Mouse (Mus musculus): ENCODE results near the gene Thumpd1. TPM values are rescaled to one million over a fixed set of nuclear protein-coding genes. Genes with fewer than 3 reads are reported as not detected.

Thumpd1 gene
- polyA plus RNA-seq, 2 experiments: 43.6 to 76.5 TPM

- DNase-seq (ENCODE audit: low spot score) (no peak), ATAC-seq (ENCODE audit: low FRiP score, low read depth) (no peak)
- no peak overlapping the region for H3K4me3 ChIP-seq (replicated peaks; ENCODE audit: low read length)
- WGBS: 65% methylated on average over 4 of the region's 4 CpGs
- H3K9ac ChIP-seq (ENCODE audit: low read depth, low read length, severe bottlenecking): no peak overlapping the region
- H3K27me3 ChIP-seq (ENCODE audit: control insufficient read depth, insufficient read depth, low read length): no peaks in the 10 kb centered on the region
- no peaks in the 10 kb centered on the region for H3K4me1 ChIP-seq (ENCODE audit: control insufficient read depth, insufficient read depth, low read length)
- H3K27ac ChIP-seq (replicated peaks; ENCODE audit: low read depth, low read length): no peak overlapping the region
- no peak overlapping the region for H3K4me2 ChIP-seq (replicated peaks; ENCODE audit: low read depth, low read length, severe bottlenecking)
- no peak for TF ChIP-seq POLR2A (IDR thresholded peaks at IDR 0.05; ENCODE audit: borderline replicate concordance, extremely low read depth, insufficient read depth, insufficient read length)
- no peaks in the 10 kb centered on the region for H3K36me3 ChIP-seq (ENCODE audit: control insufficient read depth, insufficient read depth, low read length)
- H3K9me3 ChIP-seq (ENCODE audit: control insufficient read depth, low read length): no peaks in the 10 kb centered on the region
Measured at GRCm38 (mm10) chr7:119692302-119692701, 28.3 kb downstream of the Thumpd1 start.

- H3K27me3 ChIP-seq (ENCODE audit: control insufficient read depth, insufficient read depth, low read length): no peaks in the 10 kb centered on the region
- no peak within 1 kb of the TSS for H3K4me2 ChIP-seq (replicated peaks; ENCODE audit: low read depth, low read length, severe bottlenecking)
- H3K36me3 ChIP-seq (ENCODE audit: control insufficient read depth, insufficient read depth, low read length): no peaks in the 10 kb centered on the region
- no peak within 1 kb of the TSS for H3K9ac ChIP-seq (ENCODE audit: low read depth, low read length, severe bottlenecking)
- no peak for TF ChIP-seq POLR2A (IDR thresholded peaks at IDR 0.05; ENCODE audit: borderline replicate concordance, extremely low read depth, insufficient read depth, insufficient read length)
- H3K4me3 ChIP-seq (replicated peaks; ENCODE audit: low read length): no peak within 1 kb of the TSS
- DNase-seq (ENCODE audit: low spot score): no peak
- H3K4me1 ChIP-seq (ENCODE audit: control insufficient read depth, insufficient read depth, low read length): no peaks in the 10 kb centered on the region
- H3K27ac ChIP-seq (replicated peaks; ENCODE audit: low read depth, low read length): no peak within 1 kb of the TSS
- ATAC-seq (ENCODE audit: low FRiP score, low read depth): no peak
- WGBS: 79% methylated on average over 5 of the region's 5 CpGs
- H3K9me3 ChIP-seq (ENCODE audit: control insufficient read depth, low read length): no peaks in the 10 kb centered on the region
Measured at GRCm38 (mm10) chr7:119689726-119690125, 30.9 kb downstream of the Thumpd1 start, which contains the start of gene Acsm4. Gene Acsm4 (plus strand): TSS chr7:119690026.

GRCm38 (mm10) chr7:119682699-119683098 lies 37.9 kb downstream of the Thumpd1 start:
- ATAC-seq (ENCODE audit: low FRiP score, low read depth) (no peak), DNase-seq (ENCODE audit: low spot score) (no peak)
- H3K4me1 ChIP-seq (ENCODE audit: control insufficient read depth, insufficient read depth, low read length): no peaks in the 10 kb centered on the region
- TF ChIP-seq POLR2A (IDR thresholded peaks at IDR 0.05; ENCODE audit: borderline replicate concordance, extremely low read depth, insufficient read depth, insufficient read length): no peak
- H3K9ac ChIP-seq (ENCODE audit: low read depth, low read length, severe bottlenecking): no peak overlapping the region
- H3K27ac ChIP-seq (replicated peaks; ENCODE audit: low read depth, low read length): no peak overlapping the region
- no peak overlapping the region for H3K4me3 ChIP-seq (replicated peaks; ENCODE audit: low read length)
- 63% methylated on average over 4 of the region's 4 CpGs for WGBS
- no peaks in the 10 kb centered on the region for H3K9me3 ChIP-seq (ENCODE audit: control insufficient read depth, low read length)
- no peaks in the 10 kb centered on the region for H3K36me3 ChIP-seq (ENCODE audit: control insufficient read depth, insufficient read depth, low read length)
- H3K4me2 ChIP-seq (replicated peaks; ENCODE audit: low read depth, low read length, severe bottlenecking): no peak overlapping the region
- H3K27me3 ChIP-seq (ENCODE audit: control insufficient read depth, insufficient read depth, low read length): no peaks in the 10 kb centered on the region

- 64% methylated on average over 8 of the region's 8 CpGs for WGBS
- Histone ChIP-seq H3K27me3 (ENCODE audit: control insufficient read depth, insufficient read depth, low read length) (no peaks in the 10 kb centered on the region), H3K4me1 (ENCODE audit: control insufficient read depth, insufficient read depth, low read length) (no peaks in the 10 kb centered on the region), H3K4me2 (replicated peaks; ENCODE audit: low read depth, low read length, severe bottlenecking) (no peak overlapping the region), H3K4me3 (replicated peaks; ENCODE audit: low read length) (no peak overlapping the region), H3K9me3 (ENCODE audit: control insufficient read depth, low read length) (no peaks in the 10 kb centered on the region), H3K27ac (replicated peaks; ENCODE audit: low read depth, low read length) (no peak overlapping the region), H3K36me3 (ENCODE audit: control insufficient read depth, insufficient read depth, low read length) (no peaks in the 10 kb centered on the region), H3K9ac (ENCODE audit: low read depth, low read length, severe bottlenecking) (no peak overlapping the region)
- TF ChIP-seq POLR2A (IDR thresholded peaks at IDR 0.05; ENCODE audit: borderline replicate concordance, extremely low read depth, insufficient read depth, insufficient read length): no peak
- ATAC-seq (ENCODE audit: low FRiP score, low read depth): 0 out of 2 replicates have a peak, but pooled peaks have one; percentile 6
- no peak for DNase-seq (ENCODE audit: low spot score)
Measured at GRCm38 (mm10) chr7:119680107-119680506, 40.5 kb downstream of the Thumpd1 start.

- no peak for ATAC-seq (ENCODE audit: low FRiP score, low read depth)
- Histone ChIP-seq H3K4me3 (replicated peaks; ENCODE audit: low read length) (no peak overlapping the region), H3K27ac (replicated peaks; ENCODE audit: low read depth, low read length) (no peak overlapping the region), H3K9me3 (ENCODE audit: control insufficient read depth, low read length) (no peaks in the 10 kb centered on the region), H3K9ac (ENCODE audit: low read depth, low read length, severe bottlenecking) (no peak overlapping the region), H3K4me2 (replicated peaks; ENCODE audit: low read depth, low read length, severe bottlenecking) (no peak overlapping the region), H3K27me3 (ENCODE audit: control insufficient read depth, insufficient read depth, low read length) (no peaks in the 10 kb centered on the region), H3K36me3 (ENCODE audit: control insufficient read depth, insufficient read depth, low read length) (no peaks in the 10 kb centered on the region), H3K4me1 (ENCODE audit: control insufficient read depth, insufficient read depth, low read length) (no peaks in the 10 kb centered on the region)
- no peak for TF ChIP-seq POLR2A (IDR thresholded peaks at IDR 0.05; ENCODE audit: borderline replicate concordance, extremely low read depth, insufficient read depth, insufficient read length)
- peak; percentile 64 for DNase-seq (ENCODE audit: low spot score)
- WGBS: 15% methylated on average over 6 of the region's 6 CpGs
Measured at GRCm38 (mm10) chr7:119673465-119673864, 47.1 kb downstream of the Thumpd1 start.

DNA sequence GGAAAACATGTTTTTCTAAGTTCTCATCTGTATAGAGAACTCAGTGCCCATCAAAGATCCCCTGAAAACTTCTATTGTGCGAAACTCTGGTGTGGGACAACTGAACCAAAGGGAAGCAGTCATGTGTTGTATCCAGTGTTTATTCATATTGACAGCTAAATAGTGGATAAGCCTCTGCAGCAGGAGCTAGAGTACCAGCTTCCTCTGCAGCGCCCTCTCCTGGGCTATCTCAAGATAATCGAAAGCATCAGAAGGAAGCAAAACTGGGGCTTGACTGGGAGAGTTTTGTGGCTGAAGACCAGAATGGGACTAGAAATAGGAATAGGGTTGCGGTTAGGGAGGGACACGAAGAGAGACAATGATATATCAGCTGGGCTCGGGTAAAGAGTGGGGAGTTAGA lies 49.7 kb downstream of the Thumpd1 start:
- Histone ChIP-seq H3K4me2 (replicated peaks; ENCODE audit: low read depth, low read length, severe bottlenecking) (no peak overlapping the region), H3K9ac (ENCODE audit: low read depth, low read length, severe bottlenecking) (no peak overlapping the region), H3K4me3 (replicated peaks; ENCODE audit: low read length) (no peak overlapping the region), H3K4me1 (ENCODE audit: control insufficient read depth, insufficient read depth, low read length) (no peaks in the 10 kb centered on the region), H3K27ac (replicated peaks; ENCODE audit: low read depth, low read length) (no peak overlapping the region), H3K27me3 (ENCODE audit: control insufficient read depth, insufficient read depth, low read length) (no peaks in the 10 kb centered on the region), H3K36me3 (ENCODE audit: control insufficient read depth, insufficient read depth, low read length) (no peaks in the 10 kb centered on the region), H3K9me3 (ENCODE audit: control insufficient read depth, low read length) (no peaks in the 10 kb centered on the region)
- DNase-seq (ENCODE audit: low spot score): no peak
- WGBS: 50% methylated on average over 6 of the region's 6 CpGs
- ATAC-seq (ENCODE audit: low FRiP score, low read depth): no peak
- no peak for TF ChIP-seq POLR2A (IDR thresholded peaks at IDR 0.05; ENCODE audit: borderline replicate concordance, extremely low read depth, insufficient read depth, insufficient read length)

Data from limb, embryonic 14.5 days (tissue).